Mouse (Mus musculus): ENCODE results near the gene Map3k12.

Map3k12 gene

GRCm38 (mm10) chr15:102503924-102504782 is 12.7 kb downstream of the Map3k12 start:
- no peak for DNase-seq (ENCODE audit: low read depth, low spot score)

DNA sequence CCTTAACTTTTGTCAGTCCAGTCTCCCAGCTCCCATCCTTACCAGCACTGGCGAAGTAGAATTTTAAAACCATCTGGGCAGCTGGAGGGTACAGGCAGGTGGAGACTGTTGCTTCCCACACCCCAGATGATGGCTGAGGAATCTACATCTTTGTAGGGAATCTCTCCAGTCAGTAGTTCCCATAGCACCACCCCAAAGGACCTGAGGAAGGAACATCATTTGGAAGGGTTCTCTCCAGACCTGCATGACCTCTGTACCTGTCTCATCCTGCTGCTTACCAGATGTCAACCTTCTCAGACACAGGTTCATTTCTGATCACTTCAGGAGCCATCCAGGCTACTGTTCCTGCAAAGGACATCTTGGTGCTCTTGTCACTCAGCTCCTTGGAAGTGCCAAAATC is 13.4 kb downstream of the Map3k12 start, which contains the start of gene Gm10337:
Gm10337 (plus strand) TSS at position 276 of the 400 bp plus-strand sequence.
- DNase-seq (ENCODE audit: low read depth, low spot score), result no peak

- DNase-seq (ENCODE audit: low read depth, low spot score), result no peak
Measured at GRCm38 (mm10) chr15:102502254-102502840, 14.5 kb downstream of the Map3k12 start.

DNA sequence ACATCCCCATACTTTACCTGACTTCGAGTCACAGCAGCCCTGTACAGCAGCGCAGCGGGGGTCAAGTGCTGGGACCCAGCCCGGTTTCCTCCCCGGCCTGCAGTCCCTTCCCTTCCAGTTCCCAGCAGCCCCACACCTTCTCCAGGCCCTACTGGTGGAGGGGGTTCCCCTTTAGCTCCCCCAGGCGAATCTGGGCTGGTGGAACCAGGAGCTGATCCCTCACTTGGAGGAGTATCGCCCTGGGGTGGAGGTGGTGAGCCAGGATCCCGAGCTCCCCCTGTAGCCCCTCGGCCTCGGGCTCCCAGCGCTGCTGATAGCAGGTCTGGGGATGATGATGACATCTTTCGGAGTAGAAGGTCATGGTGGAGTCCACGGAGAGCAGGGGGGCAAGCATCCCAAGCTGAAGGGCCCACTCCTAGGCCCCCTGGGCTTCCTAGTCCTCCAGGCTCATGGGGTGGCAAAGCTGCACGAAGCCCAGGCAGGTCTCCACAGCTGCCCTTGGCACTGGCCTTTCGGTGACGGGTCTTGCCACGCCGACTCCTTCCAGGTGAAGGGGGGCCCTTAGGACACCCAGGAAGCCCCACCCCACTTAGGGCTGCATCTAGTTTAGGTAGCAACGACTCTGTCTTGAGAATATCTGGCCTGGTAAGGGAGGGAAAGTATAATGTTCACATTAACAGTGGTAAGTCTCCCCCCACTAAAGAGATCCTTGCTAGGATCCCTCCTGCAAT is 15.6 kb downstream of the Map3k12 start:
- no peak for DNase-seq (ENCODE audit: low read depth, low spot score)

- no peak for DNase-seq (ENCODE audit: low read depth, low spot score)
Measured at GRCm38 (mm10) chr15:102500479-102500878, 16.4 kb downstream of the Map3k12 start.

DNA sequence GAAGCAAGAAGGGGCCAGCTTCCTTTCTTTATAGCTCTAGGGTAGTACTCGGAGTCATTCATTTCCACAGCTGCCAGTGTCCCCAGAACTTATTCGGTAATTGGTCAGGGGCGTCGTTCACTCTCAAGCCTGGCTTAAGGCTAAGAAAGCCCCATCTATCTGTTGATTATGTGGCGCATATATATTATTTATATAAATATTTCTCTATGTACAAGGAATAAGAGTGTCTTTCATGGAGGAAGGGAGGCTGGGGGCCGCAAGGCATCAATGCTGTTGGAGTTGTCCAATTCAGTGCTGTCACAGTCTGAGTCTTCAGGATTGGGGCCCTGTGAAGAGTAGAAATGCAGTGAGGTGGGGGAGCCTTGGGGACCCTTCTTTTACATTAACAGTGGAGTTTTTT is 17.0 kb downstream of the Map3k12 start:
- no peak for DNase-seq (ENCODE audit: low read depth, low spot score)

DNA sequence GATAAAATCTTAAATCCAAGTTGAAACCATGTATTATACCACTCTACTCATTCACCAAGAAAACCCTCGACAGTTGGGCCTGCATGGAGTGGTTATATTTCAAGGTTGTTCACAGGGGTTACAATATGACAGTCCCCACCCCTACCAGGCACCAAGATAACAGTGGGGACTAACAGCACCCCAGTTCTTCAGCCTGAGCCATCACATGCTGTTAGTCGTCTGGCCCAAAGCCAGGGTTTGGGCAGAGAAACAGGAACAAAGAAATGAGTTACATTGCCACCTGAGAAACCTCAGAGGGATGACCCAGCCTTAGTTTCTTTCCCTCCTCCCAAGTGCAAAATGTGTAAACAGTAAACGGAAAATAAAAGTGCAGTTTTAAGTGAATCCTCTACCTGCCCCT is 17.5 kb downstream of the Map3k12 start:
- DNase-seq (ENCODE audit: low read depth, low spot score), result no peak

GRCm38 (mm10) chr15:102498322-102498721 is 18.5 kb downstream of the Map3k12 start:
- DNase-seq (ENCODE audit: low read depth, low spot score), result no peak

GRCm38 (mm10) chr15:102487664-102488063 is 29.2 kb downstream of the Map3k12 start:
- no peak for DNase-seq (ENCODE audit: low read depth, low spot score)

DNA sequence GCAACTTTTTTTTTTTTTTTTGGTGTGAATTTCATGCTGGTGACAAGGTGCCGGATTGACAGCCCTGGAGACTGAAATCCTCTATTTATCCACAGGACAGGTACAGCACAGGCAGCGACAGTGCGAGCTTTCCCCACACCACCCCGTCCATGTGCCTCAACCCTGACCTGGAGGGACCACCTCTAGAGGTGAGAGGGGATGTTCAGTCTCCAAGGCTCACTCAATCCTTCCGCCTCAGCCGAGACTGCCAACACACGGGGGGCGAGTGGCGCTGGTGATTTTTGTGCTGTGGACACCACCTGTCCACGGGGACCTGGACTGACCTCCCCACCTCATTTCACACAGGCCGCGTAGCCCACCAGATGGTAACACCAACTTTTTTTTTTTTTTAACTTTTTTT is 31.0 kb downstream of the Map3k12 start:
- no peak for DNase-seq (ENCODE audit: low read depth, low spot score)

DNA sequence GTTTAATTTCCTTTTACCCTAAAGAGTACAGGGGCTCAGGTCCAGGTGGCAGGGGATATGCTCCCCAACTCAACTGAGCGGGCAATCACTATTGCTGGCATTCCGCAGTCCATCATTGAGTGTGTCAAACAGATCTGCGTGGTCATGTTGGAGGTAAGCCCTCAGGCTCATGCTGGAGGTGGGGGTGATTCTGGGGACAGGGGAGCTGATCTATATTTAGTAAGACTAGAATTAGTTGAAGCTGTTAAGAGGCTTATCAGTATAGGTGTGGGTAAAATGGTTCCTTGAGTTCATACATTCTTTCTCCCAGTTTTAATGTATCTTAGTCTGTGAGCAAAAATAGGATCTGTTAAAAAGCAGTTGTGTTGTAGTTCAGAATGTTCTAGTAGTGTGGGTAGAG is 33.7 kb downstream of the Map3k12 start:
- no peak for DNase-seq (ENCODE audit: low read depth, low spot score)

- no peak for DNase-seq (ENCODE audit: low read depth, low spot score)
Measured at GRCm38 (mm10) chr15:102474520-102474919, 42.3 kb downstream of the Map3k12 start.

DNA sequence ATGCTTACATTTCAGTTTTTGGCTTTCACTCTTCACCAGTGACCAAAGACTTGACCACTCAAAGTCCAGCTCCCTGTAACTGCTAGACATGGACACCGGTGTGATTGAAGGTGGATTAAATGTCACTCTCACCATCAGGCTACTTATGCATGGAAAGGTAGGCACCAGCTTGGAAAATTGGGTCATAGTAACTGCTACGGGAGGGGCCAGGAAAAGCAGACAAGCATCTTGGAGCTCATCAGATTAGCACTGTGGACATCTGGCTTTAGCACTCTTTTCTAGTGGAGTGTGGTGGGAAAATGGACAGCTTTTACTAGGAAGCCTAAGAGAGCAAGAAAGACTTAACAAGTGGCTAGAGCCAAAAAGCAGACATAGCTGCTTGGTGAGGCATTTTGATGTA is 43.6 kb downstream of the Map3k12 start:
- DNase-seq (ENCODE audit: low read depth, low spot score), result no peak

DNA sequence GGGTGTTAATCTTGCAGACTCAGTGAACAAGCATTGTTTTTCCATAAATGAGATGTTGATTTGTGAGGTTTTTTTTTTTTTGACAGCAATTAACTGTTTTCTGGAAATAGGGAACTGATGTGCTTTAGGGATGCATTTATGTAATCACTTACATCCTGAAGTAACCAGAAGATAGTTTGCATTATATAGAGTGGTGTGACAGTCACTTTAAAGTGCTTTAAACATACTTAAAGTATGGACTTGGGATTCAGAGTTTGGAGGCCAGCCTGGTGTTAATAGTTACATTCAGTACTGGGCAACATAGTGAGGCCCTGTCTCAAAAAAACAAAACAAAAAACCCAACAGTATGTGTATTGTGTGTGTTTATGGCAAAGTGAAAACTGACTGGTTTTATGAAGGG is 45.1 kb downstream of the Map3k12 start:
- no peak for DNase-seq (ENCODE audit: low read depth, low spot score)

- no peak for DNase-seq (ENCODE audit: low read depth, low spot score)
Measured at GRCm38 (mm10) chr15:102471295-102471645, 45.6 kb downstream of the Map3k12 start.

GRCm38 (mm10) chr15:102470605-102471294 is 46.1 kb downstream of the Map3k12 start:
- peak; percentile 83 for DNase-seq (ENCODE audit: low read depth, low spot score)

- peak; percentile 98 for DNase-seq (ENCODE audit: low read depth, low spot score)
Measured at GRCm38 (mm10) chr15:102470183-102470604, 46.7 kb downstream of the Map3k12 start, which contains the start of gene Pcbp2. TSS of gene Pcbp2 (plus strand) at chr15:102470539.

DNA sequence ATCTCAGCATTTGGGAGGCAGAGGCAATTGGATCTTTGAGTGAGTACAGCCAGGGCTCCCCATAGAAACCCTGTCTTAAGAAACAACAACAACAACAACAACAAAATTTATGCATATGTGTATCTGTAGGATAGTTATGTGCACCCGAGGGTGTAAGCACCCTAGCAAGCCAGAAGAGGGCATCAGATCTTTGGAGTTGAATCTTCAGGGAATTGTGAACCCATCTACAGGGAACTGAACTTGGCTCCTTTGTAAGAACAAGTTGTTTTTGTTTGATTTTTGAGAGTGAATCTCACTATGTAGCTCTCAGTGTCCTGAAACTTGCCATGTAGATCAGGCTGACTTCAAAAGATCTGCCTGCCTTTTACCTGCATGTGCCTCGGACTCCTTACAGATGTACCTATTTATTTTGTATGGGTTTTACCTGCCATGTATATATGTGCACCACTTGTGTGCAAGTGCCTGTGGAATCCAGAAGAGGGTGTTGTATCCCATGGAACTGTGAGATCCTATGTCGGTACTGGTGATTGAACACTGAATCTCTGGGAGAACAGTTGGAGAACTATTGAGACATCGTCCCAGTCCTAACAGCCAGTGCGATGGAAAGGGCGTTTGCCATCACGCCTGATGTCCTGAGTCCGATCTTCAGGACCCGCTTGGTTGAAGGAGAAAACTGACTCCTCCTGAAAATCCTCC is 48.0 kb downstream of the Map3k12 start:
- DNase-seq (ENCODE audit: low read depth, low spot score), result no peak

GRCm38 (mm10) chr15:102463666-102464065 is 53.2 kb downstream of the Map3k12 start:
- peak; percentile 38 for DNase-seq (ENCODE audit: low read depth, low spot score)

DNA sequence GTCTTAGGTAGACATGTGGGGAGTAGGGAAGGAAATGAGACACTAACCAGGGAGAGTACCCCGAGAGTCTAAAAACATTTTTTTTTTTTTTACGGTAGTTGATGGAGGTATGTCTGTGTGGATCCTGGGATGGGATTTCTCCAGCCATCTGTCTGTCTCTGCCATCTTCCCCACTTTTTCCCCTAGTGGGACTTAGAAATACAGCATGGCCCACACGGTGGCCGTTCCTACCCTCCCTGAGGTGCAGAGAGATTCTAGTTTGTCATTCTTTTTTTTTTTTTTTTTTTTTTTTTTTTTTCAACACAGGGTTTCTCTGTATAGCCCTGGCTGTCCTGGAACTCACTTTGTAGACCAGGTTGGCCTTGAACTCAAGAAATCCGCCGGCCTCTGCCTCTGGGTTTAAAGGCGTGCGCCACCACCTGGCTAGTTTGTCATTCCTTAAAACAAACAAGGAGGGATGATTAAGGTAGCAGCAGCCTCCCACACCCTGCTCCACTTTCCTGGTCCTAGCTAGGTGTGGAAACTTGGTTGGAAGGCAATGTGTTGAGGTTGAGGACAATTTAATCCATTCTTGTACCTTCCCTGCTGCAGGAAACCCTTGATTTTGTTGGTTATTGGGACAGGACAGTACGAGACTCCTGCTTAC is 55.3 kb downstream of the Map3k12 start:
- DNase-seq (ENCODE audit: low read depth, low spot score), result no peak

- no peak for DNase-seq (ENCODE audit: low read depth, low spot score)
Measured at GRCm38 (mm10) chr15:102460971-102461370, 55.9 kb downstream of the Map3k12 start.
